Mouse (Mus musculus): ENCODE measurements around the gene Ube2n.

The Ube2n gene

DNA sequence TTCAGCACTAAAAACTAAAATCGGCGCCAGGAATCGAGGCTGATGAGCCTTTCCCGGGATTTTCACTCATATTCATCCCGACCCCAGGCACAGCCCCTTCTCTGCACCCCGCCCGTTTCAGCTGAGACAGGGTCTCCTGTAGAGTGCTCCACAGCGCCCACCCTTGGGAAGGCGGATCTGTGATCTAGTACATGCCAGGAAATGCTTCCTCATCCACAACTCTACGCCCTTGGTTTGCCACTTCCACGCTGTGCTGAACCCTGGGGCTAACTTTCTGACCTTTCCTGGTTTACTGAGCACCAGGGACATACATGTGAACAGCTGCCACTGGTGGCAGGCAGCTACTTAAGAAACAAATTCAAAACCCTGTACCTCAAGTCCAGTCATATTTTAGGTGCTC lies 40.9 kb downstream of the Ube2n start:
- in situ Hi-C loops (cut with MboI; ENCODE audit: low sequenced_read_pairs): loop anchor here (10.0 kb wide), 3 partner anchors 309 to 469 kb away; no protein-coding TSS in a partner anchor

DNA sequence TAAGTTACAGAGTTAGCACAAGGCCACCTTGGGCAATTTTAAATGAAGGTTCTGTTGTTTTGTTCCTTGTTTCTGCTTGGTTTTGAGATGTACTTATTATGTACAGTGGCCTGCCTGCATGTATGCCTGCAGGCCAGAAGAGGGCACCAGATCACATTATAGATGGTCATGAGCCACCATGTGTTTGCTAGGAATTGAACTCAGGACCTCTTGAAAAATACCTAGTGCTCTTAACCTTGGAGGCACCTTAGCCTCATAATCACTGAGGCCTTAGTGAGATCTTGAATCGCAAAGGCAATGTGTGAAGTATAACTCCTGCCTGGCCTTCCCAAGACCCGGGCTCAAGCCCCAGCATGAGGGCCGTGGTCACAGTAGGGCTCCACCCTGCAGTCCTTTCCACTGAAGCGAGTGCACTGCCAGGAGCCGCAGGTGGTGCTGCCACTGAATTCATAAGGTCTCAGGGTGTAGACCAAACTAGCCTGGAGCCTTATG lies 42.4 kb downstream of the Ube2n start:
- in situ Hi-C loops (cut with MboI; ENCODE audit: low sequenced_read_pairs): loop anchor here (10.0 kb wide), 3 partner anchors 307 to 467 kb away; no protein-coding TSS in a partner anchor

DNA sequence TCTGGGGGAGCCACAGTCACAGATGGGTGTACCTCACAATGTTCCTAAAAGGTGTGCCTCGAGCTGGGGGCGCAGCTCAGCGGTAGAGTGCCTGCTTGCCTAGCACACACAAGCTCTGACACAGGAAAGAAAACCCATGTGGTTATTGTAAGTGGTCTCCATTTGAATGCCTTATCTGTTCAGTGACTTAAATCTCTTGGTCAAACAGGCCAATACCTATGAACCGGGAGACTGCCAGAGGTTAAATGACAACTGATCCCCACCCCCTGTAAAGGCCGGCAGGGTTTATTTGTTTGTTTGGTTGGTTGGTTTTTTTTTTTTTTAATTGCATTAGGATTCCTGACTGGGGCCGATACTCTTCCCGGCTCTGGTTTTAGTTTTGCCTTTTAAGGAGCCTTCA lies 44.5 kb downstream of the Ube2n start:
- in situ Hi-C loops (cut with MboI; ENCODE audit: low sequenced_read_pairs): loop anchor here (10.0 kb wide), 3 partner anchors 305 to 465 kb away; no protein-coding TSS in a partner anchor

- in situ Hi-C loops (cut with MboI; ENCODE audit: low sequenced_read_pairs): no loop called here
Observed at GRCm38 (mm10) chr10:95560394-95560983, 45.5 kb downstream of the Ube2n start.

GRCm38 (mm10) chr10:95561616-95562015 lies 46.7 kb downstream of the Ube2n start:
- in situ Hi-C loops (cut with MboI; ENCODE audit: low sequenced_read_pairs): no loop called here

DNA sequence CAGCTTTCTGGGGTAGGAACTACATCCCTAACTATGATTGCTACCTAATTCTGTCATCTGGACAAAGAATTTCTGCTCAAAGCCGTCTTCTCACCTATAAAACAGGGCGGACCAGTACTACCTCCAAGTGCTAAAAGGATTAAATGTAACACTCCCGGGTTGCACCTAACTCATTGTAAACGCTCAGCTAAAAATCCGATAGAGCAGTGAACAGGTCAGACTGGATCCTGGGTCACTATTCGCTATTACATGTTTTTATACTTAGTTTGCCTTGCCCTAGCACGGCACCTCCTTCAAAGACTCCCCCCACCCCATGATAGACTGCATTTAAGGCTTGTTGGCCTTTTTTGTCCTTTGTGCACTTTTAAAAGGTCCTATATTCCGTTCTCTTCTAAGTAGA lies 47.5 kb downstream of the Ube2n start:
- in situ Hi-C loops (cut with MboI; ENCODE audit: low sequenced_read_pairs): no loop called here

- in situ Hi-C loops (cut with MboI; ENCODE audit: low sequenced_read_pairs): no loop called here
Observed at GRCm38 (mm10) chr10:95562859-95563841, 48.2 kb downstream of the Ube2n start.

DNA sequence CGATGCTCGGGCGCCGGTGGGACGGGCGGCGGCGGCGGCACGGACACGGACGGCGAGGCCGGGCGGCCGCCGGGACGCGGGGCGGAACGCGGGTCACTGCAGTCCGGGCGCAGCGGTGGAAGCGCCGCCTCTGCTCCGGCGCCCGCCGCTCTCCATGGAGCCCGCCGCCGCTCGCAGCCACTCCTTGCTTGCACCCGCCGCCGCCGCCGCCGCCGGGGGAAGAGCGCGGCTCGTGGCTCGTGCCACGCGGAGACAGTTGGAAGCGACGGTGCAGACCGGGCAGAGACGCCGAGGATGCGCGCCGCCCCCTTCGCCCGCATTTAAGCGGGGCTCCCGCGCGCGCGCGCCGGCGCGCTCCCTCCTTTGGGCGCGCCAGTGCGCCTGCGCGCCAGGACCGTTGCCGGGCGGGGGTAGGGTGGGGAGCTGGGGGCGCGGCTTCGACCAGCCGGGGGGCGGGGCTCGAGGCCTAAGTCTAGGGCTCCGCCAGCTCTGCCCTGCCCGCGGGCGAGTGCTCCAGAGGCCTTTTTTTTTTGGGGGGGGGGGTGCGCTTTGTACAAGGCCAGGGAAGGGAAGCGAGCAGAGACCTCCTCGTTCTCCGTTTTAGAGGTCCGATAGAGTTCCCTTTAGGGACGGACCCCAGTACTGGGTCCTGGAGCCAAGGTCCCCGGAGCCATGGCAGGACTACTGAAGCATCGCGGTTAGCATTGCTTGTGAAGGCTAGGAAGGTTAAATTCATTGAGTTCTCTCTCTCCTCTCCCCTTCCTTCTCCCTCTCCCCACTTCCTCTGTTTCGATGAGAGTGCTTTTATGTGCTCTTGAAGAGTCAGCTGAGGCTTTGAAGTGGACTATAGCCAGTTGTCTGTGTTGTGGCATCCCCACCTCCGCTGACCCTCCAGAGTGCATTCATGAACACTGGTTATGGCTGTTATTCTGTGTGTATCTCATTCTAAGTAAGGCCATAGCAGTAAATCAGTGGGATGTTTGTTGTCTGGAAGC lies 49.2 kb downstream of the Ube2n start, which contains the start of gene Nudt4:
Nudt4 (minus strand) TSS at position 296 of the 995 bp plus-strand sequence.
- in situ Hi-C loops (cut with MboI; ENCODE audit: low sequenced_read_pairs): no loop called here

- in situ Hi-C loops (cut with MboI; ENCODE audit: low sequenced_read_pairs): no loop called here
Observed at GRCm38 (mm10) chr10:95565156-95565854, 50.4 kb downstream of the Ube2n start.

- in situ Hi-C loops (cut with MboI; ENCODE audit: low sequenced_read_pairs): no loop called here
Observed at GRCm38 (mm10) chr10:95566786-95567185, 51.8 kb downstream of the Ube2n start.

DNA sequence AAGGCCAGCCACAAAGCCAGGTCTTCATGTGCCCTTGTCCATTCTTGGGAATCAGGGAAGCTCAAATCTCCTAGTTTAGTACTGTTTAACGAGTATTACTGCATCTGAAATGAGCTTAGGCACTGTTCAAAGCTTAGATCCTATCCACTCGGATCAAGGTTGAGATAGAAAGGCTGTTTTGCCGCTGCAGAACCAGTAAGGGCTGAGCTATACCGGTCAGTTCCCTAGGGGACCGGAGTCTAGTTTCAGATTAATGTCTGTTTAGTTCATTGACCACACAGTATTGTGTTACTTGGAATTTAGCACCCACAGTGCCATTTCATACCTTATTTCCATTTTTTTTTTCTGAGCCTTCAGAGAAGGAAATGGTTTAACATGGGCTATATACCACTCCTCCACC lies 52.6 kb downstream of the Ube2n start:
- in situ Hi-C loops (cut with MboI; ENCODE audit: low sequenced_read_pairs): no loop called here

DNA sequence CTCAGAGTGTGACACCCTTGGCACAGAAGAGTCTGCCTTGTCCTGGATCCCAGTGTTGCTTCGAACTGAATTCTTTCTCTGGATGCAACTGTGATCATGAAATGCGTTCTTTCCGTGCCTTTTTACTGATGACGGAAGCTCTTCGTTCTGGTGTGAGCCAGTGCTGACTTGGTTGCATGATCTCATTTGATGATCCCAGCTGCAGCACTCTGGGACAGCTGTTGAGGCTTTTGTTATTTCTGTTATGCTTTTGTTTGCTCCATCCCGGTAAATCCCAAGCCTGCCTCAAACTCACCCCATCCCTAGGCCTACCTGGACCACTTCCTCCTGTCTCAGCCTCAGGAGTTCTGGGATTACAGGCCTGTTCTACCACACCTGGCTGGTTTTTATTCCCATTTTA lies 53.1 kb downstream of the Ube2n start:
- in situ Hi-C loops (cut with MboI; ENCODE audit: low sequenced_read_pairs): no loop called here

GRCm38 (mm10) chr10:95569441-95569840 lies 54.5 kb downstream of the Ube2n start:
- in situ Hi-C loops (cut with MboI; ENCODE audit: low sequenced_read_pairs): no loop called here

DNA sequence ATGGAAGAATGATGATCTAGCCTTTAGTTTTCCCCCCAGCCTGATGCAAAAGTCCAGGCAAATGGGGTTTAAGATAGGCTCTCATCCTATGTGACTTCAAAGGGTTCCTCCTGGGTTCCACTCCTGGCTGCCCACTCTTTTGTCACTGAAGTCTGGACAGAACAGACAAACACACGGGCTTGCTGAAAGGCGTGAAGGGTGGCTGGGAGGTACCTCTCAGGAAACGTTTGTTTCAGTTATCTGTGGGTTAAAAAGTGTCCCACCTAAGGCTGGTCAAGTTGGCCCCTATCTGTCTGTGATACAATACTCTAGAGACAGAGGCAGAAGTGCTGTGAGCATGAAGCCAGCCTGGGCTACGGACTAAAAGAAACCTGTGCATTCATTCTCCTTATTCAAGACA lies 60.0 kb downstream of the Ube2n start:
- in situ Hi-C loops (cut with MboI; ENCODE audit: low sequenced_read_pairs): no loop called here

- in situ Hi-C loops (cut with MboI; ENCODE audit: low sequenced_read_pairs): no loop called here
Observed at GRCm38 (mm10) chr10:95575839-95576380, 61.0 kb downstream of the Ube2n start.

- in situ Hi-C loops (cut with MboI; ENCODE audit: low sequenced_read_pairs): no loop called here
Observed at GRCm38 (mm10) chr10:95576876-95577566, 62.1 kb downstream of the Ube2n start.

DNA sequence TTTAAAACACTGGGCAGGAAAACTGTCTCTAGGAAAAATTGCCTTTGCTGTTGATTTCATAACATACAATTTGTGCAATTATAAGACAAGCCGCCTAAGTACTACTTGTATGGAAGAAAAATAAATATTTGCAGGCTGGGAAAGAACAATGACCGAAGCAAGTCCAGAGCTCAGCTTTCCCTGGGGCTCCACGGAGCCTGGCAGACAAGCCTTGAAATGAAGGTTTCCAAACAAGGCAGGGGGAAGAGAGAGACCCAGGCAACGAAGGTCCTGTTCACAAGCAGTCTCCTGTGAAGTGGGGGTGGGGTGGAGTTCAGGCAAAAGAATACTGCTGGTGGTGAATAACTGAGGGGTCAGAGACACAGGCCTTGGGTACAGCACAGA lies 62.6 kb downstream of the Ube2n start:
- in situ Hi-C loops (cut with MboI; ENCODE audit: low sequenced_read_pairs): no loop called here

GRCm38 (mm10) chr10:95585554-95585953 lies 70.6 kb downstream of the Ube2n start:
- in situ Hi-C loops (cut with MboI; ENCODE audit: low sequenced_read_pairs): no loop called here

Measured in CH12F3 (cell line).